Mouse (Mus musculus) limb, embryonic 11.5 days (tissue): ENCODE data around the gene Trim29. TPM values are rescaled to one million over a fixed set of nuclear protein-coding genes. Genes with fewer than 3 reads are reported as not detected.

Source experiments
- ATAC-seq: fragments of 200-750 bp; cut with Nextera tagmentation; 2 replicates; pipeline ENCODE4 v1.8.0; 2017; ENCODE audit warnings: low read depth; ENCODE audit not compliant: insufficient number of reproducible peaks, low FRiP score, low TSS enrichment
- DNase-seq: peaks from one replicate; pipeline ENCODE4 v3.0.0-alpha.2; 2015; ENCODE audit warnings: low spot score
- H3K27ac ChIP-seq: fragments of 300-500 bp; sonication (generic); replicated peaks from 2 replicates; pipeline ENCODE4 v1.5.1; 2014; ENCODE audit warnings: low read depth, mild to moderate bottlenecking, low read length
- H3K27me3 ChIP-seq: fragments of 300-500 bp; sonication (generic); 2 replicates; pipeline ENCODE4 v1.6.1; 2014; ENCODE audit warnings: mild to moderate bottlenecking, low read length, mixed read lengths; ENCODE audit not compliant: control insufficient read depth, insufficient read depth
- H3K36me3 ChIP-seq: fragments of 300-500 bp; sonication (generic); 2 replicates; pipeline ENCODE4 v1.6.1; 2014; ENCODE audit warnings: mild to moderate bottlenecking, low read length, moderate library complexity, mixed read lengths; ENCODE audit not compliant: control insufficient read depth, insufficient read depth
- H3K4me1 ChIP-seq: fragments of 300-500 bp; sonication (generic); 2 replicates; pipeline ENCODE4 v1.6.1; 2014; ENCODE audit warnings: low read length, mixed read lengths; ENCODE audit not compliant: control insufficient read depth, insufficient read depth
- H3K4me2 ChIP-seq: fragments of 300-500 bp; sonication (generic); 2 replicates; pipeline ENCODE4 v1.6.1; 2014; ENCODE audit warnings: low read depth, mild to moderate bottlenecking, moderate library complexity; ENCODE audit not compliant: severe bottlenecking
- H3K4me3 ChIP-seq: fragments of 300-500 bp; sonication (generic); 2 replicates; pipeline ENCODE4 v1.5.1; 2014; ENCODE audit warnings: low read depth, low read length
- H3K9ac ChIP-seq: fragments of 300-500 bp; sonication (generic); 2 replicates; pipeline ENCODE4 v1.6.1; 2014; ENCODE audit warnings: mild to moderate bottlenecking, low read length
- H3K9me3 ChIP-seq: fragments of 300-500 bp; sonication (generic); 2 replicates; pipeline ENCODE4 v1.6.1; 2016; ENCODE audit warnings: low read length; ENCODE audit not compliant: control insufficient read depth
- WGBS: fragments of 180-500 bp; shearing (Covaris S2); extraction: QIAGEN DNeasy Blood & Tissue Kit; methylation state at CpG from one replicate; pipeline ENCODE4 v1.1.7; 2014; 5-methylcytosine and 5-hydroxymethylcytosine counted together
- polyA plus RNA-seq: library from polyadenylated mRNA; unstranded; fragments of >200 nt; fragmentation: Nextera tagmentation; extraction: Ambion mirVana; gene quantifications from 2 replicates; pipeline ENCODE4 v1.2.1, GENCODE M21; 2014

Trim29 gene
- polyA plus RNA-seq, 1 experiment from 2014 or later = 4.9 TPM

DNA sequence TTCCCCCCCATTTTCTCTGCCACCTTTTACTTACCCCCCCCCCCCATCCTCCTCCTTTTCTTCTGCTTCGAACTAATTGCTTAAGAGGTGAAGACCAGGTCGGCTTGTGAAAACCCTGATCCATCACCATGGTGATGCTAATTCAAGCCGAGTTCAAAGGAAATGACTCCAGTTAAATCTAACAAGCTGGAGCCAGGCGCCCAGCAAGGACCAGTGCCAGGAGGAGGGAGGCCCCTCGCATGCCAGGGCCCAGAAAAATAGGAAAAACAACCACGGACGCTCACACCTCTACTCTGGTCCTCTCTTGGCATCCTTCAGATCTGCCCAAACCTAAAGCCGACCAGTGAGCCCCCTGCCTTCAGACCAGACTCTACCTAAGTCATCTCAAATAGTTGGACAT, 41.5 kb upstream of the Trim29 start:
- Histone ChIP-seq H3K9ac (no peak overlapping the region), H3K27ac (peak overlapping the region; percentile 51; the same call in 1 of the 2 replicates), H3K4me1 (peaks cover 19% of the 10 kb centered on the region), H3K27me3 (no peaks in the 10 kb centered on the region), H3K4me3 (no peak overlapping the region), H3K4me2 (no peak overlapping the region), H3K9me3 (no peaks in the 10 kb centered on the region), H3K36me3 (no peaks in the 10 kb centered on the region)
- DNase-seq (peak; percentile 64), ATAC-seq (peak; percentile 38; the same call in 1 of the 2 replicates)
- WGBS = 5% methylated on average over 8 of the region's 8 CpGs

DNA sequence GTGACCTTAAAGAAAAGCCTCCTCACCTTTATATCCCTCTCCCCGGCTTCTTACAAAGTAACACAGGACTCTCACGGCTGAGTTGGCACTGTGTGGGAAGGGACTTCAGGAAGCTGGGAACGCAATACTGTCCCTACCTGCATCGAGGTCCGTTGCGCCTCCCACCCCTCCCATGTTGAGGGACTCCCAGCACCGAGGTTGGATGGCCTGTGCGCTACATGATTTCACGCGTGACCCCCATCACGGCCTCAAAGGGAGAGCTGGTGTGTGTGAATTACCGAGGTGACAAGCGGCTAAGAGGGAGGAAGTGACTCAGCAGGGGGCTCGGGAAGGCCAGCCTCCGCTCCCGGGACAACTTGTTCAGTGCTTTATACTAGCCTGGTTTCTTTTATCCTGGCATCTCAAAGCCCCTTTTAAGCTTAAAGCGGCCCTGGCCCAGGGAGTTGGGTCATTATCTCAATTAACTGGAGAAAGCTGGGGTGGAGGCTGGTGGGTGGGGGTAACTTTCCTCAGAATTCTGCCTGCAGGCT, 39.9 kb upstream of the Trim29 start:
- peak overlapping the region; percentile 32; the same call in 1 of the 2 replicates for H3K9ac ChIP-seq
- DNase-seq (peak; percentile 65), ATAC-seq (no peak)
- WGBS = 2% methylated on average over 17 of the region's 17 CpGs
- no peaks in the 10 kb centered on the region for H3K9me3 ChIP-seq
- H3K4me3 ChIP-seq = peak overlapping the region; percentile 9; the same call in 1 of the 2 replicates
- H3K4me2 ChIP-seq = peak overlapping the region; percentile 45
- peaks cover 19% of the 10 kb centered on the region for H3K4me1 ChIP-seq
- no peaks in the 10 kb centered on the region for H3K27me3 ChIP-seq
- H3K36me3 ChIP-seq = no peaks in the 10 kb centered on the region
- peak overlapping the region; percentile 8; the same call in 1 of the 2 replicates for H3K27ac ChIP-seq

DNA sequence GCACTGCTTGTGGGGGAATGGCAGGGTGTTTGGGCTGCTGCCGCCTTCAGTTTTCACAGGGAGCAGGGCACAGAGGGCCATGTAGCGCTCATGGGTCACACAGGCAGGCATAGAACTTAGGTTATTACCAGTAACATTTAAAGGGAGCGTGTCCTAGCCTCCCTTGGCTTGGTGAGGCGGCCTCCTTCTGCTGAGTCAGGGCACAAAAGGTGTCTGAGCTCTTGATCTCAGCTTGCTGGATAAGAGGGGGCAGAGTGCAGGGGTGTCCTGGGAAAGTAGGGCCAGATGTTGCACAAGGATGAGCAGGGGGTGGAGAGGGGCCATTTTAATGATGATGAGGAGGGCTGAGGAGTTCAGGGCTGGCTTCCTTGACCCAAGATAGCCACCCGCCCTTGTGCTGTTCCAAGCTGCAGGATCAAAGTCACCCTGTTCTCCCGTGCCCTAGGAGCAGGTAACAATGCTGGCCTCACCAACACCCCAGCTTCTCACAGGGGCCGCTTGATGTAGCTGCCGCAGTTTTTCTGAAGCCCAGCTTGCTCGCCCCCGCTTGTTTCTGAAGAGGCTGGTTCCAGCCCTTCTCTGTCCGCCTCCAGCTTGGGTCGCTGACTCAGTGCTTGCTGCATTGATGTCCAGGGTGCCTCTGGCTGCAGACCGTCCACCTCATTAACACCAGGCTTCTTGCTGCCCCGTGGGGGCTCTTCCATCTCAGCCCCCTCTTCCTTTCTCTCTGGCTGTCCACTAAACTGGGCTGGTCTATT, 38.7 kb upstream of the Trim29 start:
- Histone ChIP-seq H3K27ac (no peak overlapping the region), H3K4me2 (no peak overlapping the region), H3K4me1 (peaks cover 19% of the 10 kb centered on the region), H3K4me3 (no peak overlapping the region), H3K27me3 (no peaks in the 10 kb centered on the region), H3K9ac (no peak overlapping the region), H3K9me3 (no peaks in the 10 kb centered on the region), H3K36me3 (no peaks in the 10 kb centered on the region)
- ATAC-seq (no peak), DNase-seq (no peak)
- 33% methylated on average over 14 of the region's 14 CpGs for WGBS

DNA sequence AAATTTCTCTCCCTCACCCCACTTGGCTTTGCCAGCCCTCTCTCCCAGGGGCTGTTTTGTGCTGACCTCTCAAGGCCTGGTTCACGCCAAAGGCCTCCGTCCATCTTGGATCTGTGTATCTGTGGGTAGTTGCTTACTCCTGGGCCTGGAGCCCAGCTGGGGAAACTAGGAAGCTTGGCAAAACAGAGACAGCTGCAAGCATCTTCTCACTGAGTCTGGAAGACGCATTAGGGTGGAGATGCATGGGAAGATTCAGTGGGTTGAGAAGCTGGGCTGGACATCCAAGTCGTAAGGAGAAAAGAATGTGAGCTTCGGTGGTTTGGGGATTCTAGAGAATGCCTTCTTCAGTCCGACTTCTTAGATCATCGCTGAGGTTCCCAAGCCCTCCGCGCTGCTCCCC, 36.9 kb upstream of the Trim29 start:
- ATAC-seq = no peak
- Histone ChIP-seq H3K9me3 (no peaks in the 10 kb centered on the region), H3K9ac (no peak overlapping the region), H3K4me3 (no peak overlapping the region), H3K36me3 (no peaks in the 10 kb centered on the region), H3K4me1 (peaks cover 19% of the 10 kb centered on the region), H3K27me3 (no peaks in the 10 kb centered on the region), H3K4me2 (no peak overlapping the region), H3K27ac (no peak overlapping the region)
- whole genome bisulfite sequencing = 90% methylated on average over 9 of the region's 9 CpGs
- DNase-seq = no peak

DNA sequence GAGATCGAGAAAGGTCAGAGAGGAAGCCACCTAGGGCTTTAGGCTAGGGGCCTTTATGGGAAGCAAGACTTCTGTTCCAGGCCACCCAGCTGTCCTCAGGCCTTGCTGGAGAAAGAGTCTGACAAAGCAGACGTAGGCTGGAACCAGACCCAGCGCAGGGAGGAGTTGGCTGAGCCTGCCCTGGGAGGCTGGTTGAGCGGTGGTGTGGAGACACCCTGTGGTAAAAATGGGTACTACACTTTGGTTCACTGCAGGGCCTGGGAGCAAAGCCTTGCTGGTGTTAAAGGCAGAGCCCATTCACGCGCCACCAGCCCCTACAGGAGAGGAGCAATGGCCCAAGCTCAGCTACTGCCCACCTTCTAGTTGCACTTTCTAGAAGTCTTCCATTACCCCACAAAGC, 26.4 kb upstream of the Trim29 start:
- Histone ChIP-seq H3K9me3 (no peaks in the 10 kb centered on the region), H3K9ac (no peak overlapping the region), H3K4me3 (no peak overlapping the region), H3K4me1 (0 out of 2 replicates have a peak, but pooled peaks cover 7% of the 10 kb centered on the region), H3K27ac (no peak overlapping the region), H3K27me3 (no peaks in the 10 kb centered on the region), H3K4me2 (no peak overlapping the region), H3K36me3 (no peaks in the 10 kb centered on the region)
- ATAC-seq (peak; percentile 81; the same call in 1 of the 2 replicates), DNase-seq (peak; percentile 95)
- 4% methylated on average over 6 of the region's 6 CpGs for WGBS

DNA sequence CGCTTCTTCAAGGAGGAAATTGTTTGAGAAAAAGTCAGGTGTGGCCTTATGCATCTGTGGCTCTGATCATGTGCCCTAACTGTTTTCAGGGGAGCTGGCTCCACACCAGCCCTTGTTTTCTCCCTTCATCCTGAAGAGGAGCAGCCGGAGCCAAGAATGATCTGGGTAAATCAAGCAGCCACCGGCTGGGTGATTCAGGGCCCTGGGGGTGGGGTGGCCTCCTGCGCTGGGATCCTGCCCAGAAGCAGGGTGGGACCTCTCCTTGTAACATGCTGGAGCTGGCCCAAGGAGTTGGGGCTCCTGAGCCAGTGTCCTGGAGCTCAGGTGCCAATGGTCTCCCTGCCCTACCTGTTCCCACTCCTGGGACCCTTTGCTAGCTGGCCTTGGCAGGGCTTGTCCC, 25.4 kb upstream of the Trim29 start:
- Histone ChIP-seq H3K36me3 (no peaks in the 10 kb centered on the region), H3K4me2 (no peak overlapping the region), H3K9ac (peak overlapping the region; percentile 27), H3K27me3 (no peaks in the 10 kb centered on the region), H3K4me1 (0 out of 2 replicates have a peak, but pooled peaks cover 7% of the 10 kb centered on the region), H3K4me3 (no peak overlapping the region), H3K9me3 (no peaks in the 10 kb centered on the region), H3K27ac (no peak overlapping the region)
- DNase-seq (no peak), ATAC-seq (no peak)
- 88% methylated on average over 4 of the region's 4 CpGs for WGBS

DNA sequence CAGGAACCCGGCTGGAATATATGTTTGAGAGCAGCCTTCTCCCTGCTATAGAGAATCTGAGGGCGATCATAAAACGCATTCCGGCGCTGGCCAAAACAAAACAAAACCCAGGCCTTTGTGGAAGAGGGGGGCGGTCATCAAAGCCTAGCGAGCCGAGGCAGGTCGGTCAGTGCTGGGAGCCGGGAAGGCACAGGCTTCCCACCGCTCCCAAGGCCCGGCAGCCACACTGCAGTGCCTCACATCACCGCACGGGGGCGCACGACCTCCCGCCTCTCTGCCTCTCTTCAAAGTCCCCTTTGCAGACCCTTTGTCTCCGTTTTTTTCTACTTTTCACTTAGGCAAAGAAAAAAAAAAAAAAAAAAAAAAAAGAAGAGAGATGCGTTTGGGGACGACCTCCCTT, 23.8 kb upstream of the Trim29 start:
- no peaks in the 10 kb centered on the region for H3K36me3 ChIP-seq
- H3K4me1 ChIP-seq = 0 out of 2 replicates have a peak, but pooled peaks cover 5% of the 10 kb centered on the region
- ATAC-seq (0 out of 2 replicates have a peak, but pooled peaks have one; percentile 65), DNase-seq (peak; percentile 96)
- H3K4me3 ChIP-seq = no peak overlapping the region
- peak overlapping the region; percentile 27; the same call in 1 of the 2 replicates for H3K4me2 ChIP-seq
- H3K9me3 ChIP-seq = no peaks in the 10 kb centered on the region
- H3K27me3 ChIP-seq = no peaks in the 10 kb centered on the region
- peak overlapping the region; percentile 34; the same call in 1 of the 2 replicates for H3K9ac ChIP-seq
- WGBS = 1% methylated on average over 20 of the region's 20 CpGs
- H3K27ac ChIP-seq = no peak overlapping the region

DNA sequence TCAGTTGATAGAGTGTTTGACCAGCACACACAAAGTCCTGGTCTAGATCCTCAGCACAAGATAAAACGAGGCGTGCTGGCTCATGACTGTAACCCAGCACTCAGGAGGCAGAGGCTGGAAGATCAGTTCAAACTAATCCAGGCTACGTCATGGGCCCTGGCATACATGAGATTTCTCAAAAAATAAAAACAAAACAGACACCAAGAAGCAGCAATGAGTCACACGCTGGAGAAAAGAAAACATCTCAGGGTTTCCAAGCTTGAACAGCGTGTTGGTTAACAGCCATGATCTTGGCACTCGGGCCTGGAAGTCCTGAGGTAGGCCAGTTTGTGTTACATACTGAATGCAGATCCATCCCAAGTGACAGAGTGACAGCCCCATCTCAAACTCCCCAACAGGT, 17.6 kb upstream of the Trim29 start:
- H3K9ac ChIP-seq = no peak overlapping the region
- WGBS = 89% methylated on average over 6 of the region's 6 CpGs
- H3K9me3 ChIP-seq = no peaks in the 10 kb centered on the region
- no peaks in the 10 kb centered on the region for H3K36me3 ChIP-seq
- ATAC-seq (no peak), DNase-seq (no peak)
- no peaks in the 10 kb centered on the region for H3K27me3 ChIP-seq
- no peak overlapping the region for H3K27ac ChIP-seq
- no peak overlapping the region for H3K4me2 ChIP-seq
- H3K4me3 ChIP-seq = no peak overlapping the region
- H3K4me1 ChIP-seq = no peaks in the 10 kb centered on the region
